Mouse (Mus musculus): ENCODE measurements around the gene Sfta2.

Sfta2 gene

GRCm38 (mm10) chr17:35592131-35592530, 9.2 kb upstream of the Sfta2 start:
- DNase-seq (ENCODE audit: low read depth, low spot score): no peak

GRCm38 (mm10) chr17:35593786-35594185, 7.6 kb upstream of the Sfta2 start:
- no peak for DNase-seq (ENCODE audit: low read depth, low spot score)

- DNase-seq (ENCODE audit: low read depth, low spot score): no peak
Measured at GRCm38 (mm10) chr17:35594456-35594855, 6.9 kb upstream of the Sfta2 start.

- no peak for DNase-seq (ENCODE audit: low read depth, low spot score)
Measured at GRCm38 (mm10) chr17:35597399-35597798, 4.0 kb upstream of the Sfta2 start.

GRCm38 (mm10) chr17:35601736-35602354, 496 bp downstream of the Sfta2 start:
- DNase-seq (ENCODE audit: low read depth, low spot score): peak; percentile 24

GRCm38 (mm10) chr17:35617127-35617526, 15.8 kb downstream of the Sfta2 start:
- no peak for DNase-seq (ENCODE audit: low read depth, low spot score)

- DNase-seq (ENCODE audit: low read depth, low spot score): no peak
Measured at GRCm38 (mm10) chr17:35626537-35626936, 25.2 kb downstream of the Sfta2 start, which contains the start of gene Gm9573. Gene Gm9573 (minus strand): TSS chr17:35626637.

GRCm38 (mm10) chr17:35633992-35634391, 32.6 kb downstream of the Sfta2 start:
- peak; percentile 69 for DNase-seq (ENCODE audit: low read depth, low spot score)

- no peak for DNase-seq (ENCODE audit: low read depth, low spot score)
Measured at GRCm38 (mm10) chr17:35635202-35635601, 33.9 kb downstream of the Sfta2 start.

GRCm38 (mm10) chr17:35635699-35636111, 34.4 kb downstream of the Sfta2 start:
- peak; percentile 90 for DNase-seq (ENCODE audit: low read depth, low spot score)

- DNase-seq (ENCODE audit: low read depth, low spot score): peak; percentile 72
Measured at GRCm38 (mm10) chr17:35636363-35636762, 35.0 kb downstream of the Sfta2 start.

- peak; percentile 72 for DNase-seq (ENCODE audit: low read depth, low spot score)
Measured at GRCm38 (mm10) chr17:35638475-35639190, 37.3 kb downstream of the Sfta2 start.

- no peak for DNase-seq (ENCODE audit: low read depth, low spot score)
Measured at GRCm38 (mm10) chr17:35639352-35639751, 38.0 kb downstream of the Sfta2 start.

- no peak for DNase-seq (ENCODE audit: low read depth, low spot score)
Measured at GRCm38 (mm10) chr17:35643609-35644236, 42.4 kb downstream of the Sfta2 start, which contains the start of gene Mucl3. Gene Mucl3 (minus strand): TSS chr17:35643695.

- no peak for DNase-seq (ENCODE audit: low read depth, low spot score)
Measured at GRCm38 (mm10) chr17:35649429-35649828, 48.1 kb downstream of the Sfta2 start.

GRCm38 (mm10) chr17:35653086-35653485, 51.7 kb downstream of the Sfta2 start:
- no peak for DNase-seq (ENCODE audit: low read depth, low spot score)

GRCm38 (mm10) chr17:35665957-35666515, 64.7 kb downstream of the Sfta2 start:
- DNase-seq (ENCODE audit: low read depth, low spot score): peak; percentile 78

- DNase-seq (ENCODE audit: low read depth, low spot score): peak; percentile 29
Measured at GRCm38 (mm10) chr17:35666851-35667256, 65.5 kb downstream of the Sfta2 start.

- DNase-seq (ENCODE audit: low read depth, low spot score): peak; percentile 95
Measured at GRCm38 (mm10) chr17:35667334-35668065, 66.2 kb downstream of the Sfta2 start, which contains the start of gene Vars2. Gene Vars2 (minus strand): TSS chr17:35667592.

GRCm38 (mm10) chr17:35669731-35670130, 68.4 kb downstream of the Sfta2 start:
- no peak for DNase-seq (ENCODE audit: low read depth, low spot score)

- DNase-seq (ENCODE audit: low read depth, low spot score): no peak
Measured at GRCm38 (mm10) chr17:35671846-35672245, 70.5 kb downstream of the Sfta2 start.

Measured in 3T3-L1 (cell line).